Mouse (Mus musculus): Measurements from ENCODE around the gene Adh1. TPM values are rescaled to one million over a fixed set of nuclear protein-coding genes. Genes with fewer than 3 reads are reported as not detected.

Gene Adh1
- polyA plus RNA-seq, 1 experiment from 2014 or later, result 138 TPM

GRCm38 (mm10) chr3:138263154-138263930 is 2.6 kb downstream of the Adh1 start:
- H3K9ac ChIP-seq (ENCODE audit: low read depth, low read length), result no peak overlapping the region
- H3K27me3 ChIP-seq (ENCODE audit: control insufficient read depth, insufficient read depth, low read depth, low read length), result no peaks in the 10 kb centered on the region
- H3K4me1 ChIP-seq (ENCODE audit: control insufficient read depth, low read depth, low read length), result no peaks in the 10 kb centered on the region; the same call in 1 of the 2 replicates
- peak; percentile 50 for ATAC-seq (ENCODE audit: low read depth)
- 44% methylated on average over 5 of the region's 5 CpGs for WGBS (ENCODE audit: insufficient replicate concordance)
- no peak overlapping the region for H3K4me3 ChIP-seq (ENCODE audit: low read depth, low read length)
- no peak overlapping the region for H3K27ac ChIP-seq (ENCODE audit: low read length)
- H3K36me3 ChIP-seq (ENCODE audit: control insufficient read depth, insufficient read depth), result no peaks in the 10 kb centered on the region
- H3K4me2 ChIP-seq (ENCODE audit: low read depth, low read length), result no peak overlapping the region
- H3K9me3 ChIP-seq (replicated peaks; ENCODE audit: control insufficient read depth, low read length), result no peaks in the 10 kb centered on the region

DNA sequence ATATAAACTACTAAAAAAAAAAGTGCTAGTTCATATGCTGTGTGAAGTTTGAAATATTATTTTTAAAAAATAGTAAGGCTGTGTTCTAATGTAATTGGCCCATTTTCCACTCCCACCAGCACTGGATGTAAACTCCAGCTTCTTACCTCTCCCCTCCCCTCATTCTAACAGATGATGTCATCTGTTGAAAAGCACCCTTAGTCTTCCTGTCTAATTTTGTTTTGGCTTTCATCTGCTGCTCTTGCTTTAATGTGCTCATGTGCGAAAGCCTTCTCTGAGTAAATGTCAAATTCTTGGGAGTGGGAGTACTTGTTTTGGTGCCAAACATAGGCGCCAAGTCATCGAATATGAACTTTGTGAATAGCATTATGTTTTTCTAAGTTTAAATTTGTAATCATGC is 3.9 kb downstream of the Adh1 start:
- WGBS (ENCODE audit: insufficient replicate concordance), result 69% methylated on average over 3 of the region's 3 CpGs
- no peak overlapping the region for H3K4me2 ChIP-seq (ENCODE audit: low read depth, low read length)
- ATAC-seq (ENCODE audit: low read depth), result no peak
- H3K36me3 ChIP-seq (ENCODE audit: control insufficient read depth, insufficient read depth), result no peaks in the 10 kb centered on the region
- H3K9ac ChIP-seq (ENCODE audit: low read depth, low read length), result no peak overlapping the region
- H3K4me1 ChIP-seq (ENCODE audit: control insufficient read depth, low read depth, low read length), result no peaks in the 10 kb centered on the region; the same call in 1 of the 2 replicates
- no peak overlapping the region for H3K4me3 ChIP-seq (ENCODE audit: low read depth, low read length)
- no peaks in the 10 kb centered on the region for H3K27me3 ChIP-seq (ENCODE audit: control insufficient read depth, insufficient read depth, low read depth, low read length)
- no peak overlapping the region for H3K27ac ChIP-seq (ENCODE audit: low read length)
- no peaks in the 10 kb centered on the region for H3K9me3 ChIP-seq (replicated peaks; ENCODE audit: control insufficient read depth, low read length)

- peaks cover under 1% of the 10 kb centered on the region; the same call in 1 of the 2 replicates for H3K4me1 ChIP-seq (ENCODE audit: control insufficient read depth, low read depth, low read length)
- ATAC-seq (ENCODE audit: low read depth), result no peak
- no peaks in the 10 kb centered on the region for H3K36me3 ChIP-seq (ENCODE audit: control insufficient read depth, insufficient read depth)
- WGBS (ENCODE audit: insufficient replicate concordance), result 12% methylated on average over 1 of the region's 1 CpGs
- no peak overlapping the region for H3K9ac ChIP-seq (ENCODE audit: low read depth, low read length)
- H3K9me3 ChIP-seq (replicated peaks; ENCODE audit: control insufficient read depth, low read length), result no peaks in the 10 kb centered on the region
- H3K27me3 ChIP-seq (ENCODE audit: control insufficient read depth, insufficient read depth, low read depth, low read length), result no peaks in the 10 kb centered on the region
- no peak overlapping the region for H3K27ac ChIP-seq (ENCODE audit: low read length)
- H3K4me2 ChIP-seq (ENCODE audit: low read depth, low read length), result no peak overlapping the region
- H3K4me3 ChIP-seq (ENCODE audit: low read depth, low read length), result no peak overlapping the region
Measured at GRCm38 (mm10) chr3:138270507-138270906, 9.7 kb downstream of the Adh1 start.

- H3K9me3 ChIP-seq (replicated peaks; ENCODE audit: control insufficient read depth, low read length), result no peaks in the 10 kb centered on the region
- H3K4me1 ChIP-seq (ENCODE audit: control insufficient read depth, low read depth, low read length), result peaks cover 2% of the 10 kb centered on the region; the same call in 1 of the 2 replicates
- no peak overlapping the region for H3K27ac ChIP-seq (ENCODE audit: low read length)
- H3K4me3 ChIP-seq (ENCODE audit: low read depth, low read length), result no peak overlapping the region
- 53% methylated on average over 2 of the region's 2 CpGs for WGBS (ENCODE audit: insufficient replicate concordance)
- no peak overlapping the region for H3K4me2 ChIP-seq (ENCODE audit: low read depth, low read length)
- H3K9ac ChIP-seq (ENCODE audit: low read depth, low read length), result no peak overlapping the region
- H3K36me3 ChIP-seq (ENCODE audit: control insufficient read depth, insufficient read depth), result no peaks in the 10 kb centered on the region
- no peaks in the 10 kb centered on the region for H3K27me3 ChIP-seq (ENCODE audit: control insufficient read depth, insufficient read depth, low read depth, low read length)
- ATAC-seq (ENCODE audit: low read depth), result no peak
Measured at GRCm38 (mm10) chr3:138271297-138271696, 10.5 kb downstream of the Adh1 start.

DNA sequence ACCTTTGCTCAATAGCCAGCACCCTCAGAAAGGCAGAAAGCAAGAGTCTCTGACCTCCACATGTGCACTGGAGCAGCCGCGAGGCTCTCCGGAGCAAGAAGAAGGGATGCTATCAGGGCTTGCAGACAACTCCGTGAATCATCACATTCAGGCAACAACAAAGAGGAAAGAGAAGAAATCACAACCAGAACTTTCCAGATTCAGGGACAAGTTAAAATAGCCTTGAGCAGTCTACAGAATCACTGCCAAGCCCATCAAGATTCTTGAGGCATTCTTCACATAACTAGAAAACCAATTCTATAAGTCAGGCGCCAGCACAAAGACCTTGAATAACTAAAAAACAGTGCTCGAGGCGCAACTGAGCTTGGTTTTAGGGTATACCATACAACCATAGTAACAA is 12.3 kb downstream of the Adh1 start:
- Histone ChIP-seq H3K27me3 (ENCODE audit: control insufficient read depth, insufficient read depth, low read depth, low read length) (no peaks in the 10 kb centered on the region), H3K9ac (ENCODE audit: low read depth, low read length) (no peak overlapping the region), H3K27ac (ENCODE audit: low read length) (no peak overlapping the region), H3K4me3 (ENCODE audit: low read depth, low read length) (no peak overlapping the region), H3K36me3 (ENCODE audit: control insufficient read depth, insufficient read depth) (no peaks in the 10 kb centered on the region), H3K4me2 (ENCODE audit: low read depth, low read length) (no peak overlapping the region), H3K4me1 (ENCODE audit: control insufficient read depth, low read depth, low read length) (peaks cover 2% of the 10 kb centered on the region; the same call in 1 of the 2 replicates), H3K9me3 (replicated peaks; ENCODE audit: control insufficient read depth, low read length) (no peaks in the 10 kb centered on the region)
- no peak for ATAC-seq (ENCODE audit: low read depth)
- WGBS (ENCODE audit: insufficient replicate concordance), result 66% methylated on average over 7 of the region's 7 CpGs

DNA sequence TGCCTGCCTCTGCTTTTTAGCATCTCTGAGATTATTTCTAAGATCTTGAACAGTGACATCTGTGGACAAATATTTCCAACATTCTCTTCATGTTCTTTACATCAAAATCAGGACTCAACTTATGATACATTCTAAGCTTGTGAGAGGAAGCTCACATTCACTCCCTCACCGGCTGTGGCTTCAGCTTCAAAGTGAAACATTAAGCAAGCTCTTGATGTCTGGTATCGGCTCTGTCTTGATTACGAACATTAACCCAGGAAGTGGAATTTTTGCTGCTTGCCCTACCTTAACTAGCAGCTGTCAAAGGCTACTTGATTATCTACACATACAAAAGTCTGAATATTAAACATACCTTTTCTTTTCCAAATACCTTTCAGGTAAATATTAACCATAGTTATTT is 14.3 kb downstream of the Adh1 start:
- no peak overlapping the region for H3K4me3 ChIP-seq (ENCODE audit: low read depth, low read length)
- ATAC-seq (ENCODE audit: low read depth), result no peak
- no peaks in the 10 kb centered on the region for H3K36me3 ChIP-seq (ENCODE audit: control insufficient read depth, insufficient read depth)
- no peaks in the 10 kb centered on the region for H3K27me3 ChIP-seq (ENCODE audit: control insufficient read depth, insufficient read depth, low read depth, low read length)
- no peak overlapping the region for H3K9ac ChIP-seq (ENCODE audit: low read depth, low read length)
- no peak overlapping the region for H3K4me2 ChIP-seq (ENCODE audit: low read depth, low read length)
- peaks cover 2% of the 10 kb centered on the region; the same call in 1 of the 2 replicates for H3K4me1 ChIP-seq (ENCODE audit: control insufficient read depth, low read depth, low read length)
- 56% methylated on average over 3 of the region's 3 CpGs for WGBS (ENCODE audit: insufficient replicate concordance)
- H3K9me3 ChIP-seq (replicated peaks; ENCODE audit: control insufficient read depth, low read length), result no peaks in the 10 kb centered on the region
- H3K27ac ChIP-seq (ENCODE audit: low read length), result no peak overlapping the region

GRCm38 (mm10) chr3:138282556-138282955 is 21.8 kb downstream of the Adh1 start:
- no peak overlapping the region for H3K9ac ChIP-seq (ENCODE audit: low read depth, low read length)
- 72% methylated on average over 9 of the region's 9 CpGs for WGBS (ENCODE audit: insufficient replicate concordance)
- H3K27ac ChIP-seq (ENCODE audit: low read length), result no peak overlapping the region
- no peak overlapping the region for H3K4me3 ChIP-seq (ENCODE audit: low read depth, low read length)
- no peaks in the 10 kb centered on the region for H3K4me1 ChIP-seq (ENCODE audit: control insufficient read depth, low read depth, low read length)
- no peak overlapping the region for H3K4me2 ChIP-seq (ENCODE audit: low read depth, low read length)
- ATAC-seq (ENCODE audit: low read depth), result no peak
- H3K9me3 ChIP-seq (replicated peaks; ENCODE audit: control insufficient read depth, low read length), result no peaks in the 10 kb centered on the region
- no peaks in the 10 kb centered on the region for H3K27me3 ChIP-seq (ENCODE audit: control insufficient read depth, insufficient read depth, low read depth, low read length)
- H3K36me3 ChIP-seq (ENCODE audit: control insufficient read depth, insufficient read depth), result no peaks in the 10 kb centered on the region

DNA sequence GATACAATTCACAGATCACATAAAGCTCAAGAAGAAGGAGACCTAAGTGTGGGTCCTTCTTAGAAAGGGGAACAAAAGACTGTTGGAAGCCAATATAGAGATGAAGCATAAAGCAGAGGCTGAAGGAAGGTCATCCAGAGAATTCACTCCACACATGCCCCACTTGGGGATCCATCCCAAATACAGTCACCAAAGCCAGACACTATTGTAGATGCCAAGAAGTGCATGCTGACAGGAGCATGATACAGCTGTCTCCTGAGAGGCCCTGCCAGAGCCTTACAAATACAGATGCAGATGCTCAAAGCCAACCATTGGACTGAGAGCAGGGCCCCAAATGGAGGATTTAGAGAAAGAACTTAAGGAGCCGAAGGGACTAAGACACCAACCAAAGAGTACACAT is 23.0 kb downstream of the Adh1 start:
- Histone ChIP-seq H3K9ac (ENCODE audit: low read depth, low read length) (no peak overlapping the region), H3K27ac (ENCODE audit: low read length) (no peak overlapping the region), H3K4me2 (ENCODE audit: low read depth, low read length) (no peak overlapping the region), H3K4me3 (ENCODE audit: low read depth, low read length) (no peak overlapping the region), H3K36me3 (ENCODE audit: control insufficient read depth, insufficient read depth) (no peaks in the 10 kb centered on the region), H3K27me3 (ENCODE audit: control insufficient read depth, insufficient read depth, low read depth, low read length) (no peaks in the 10 kb centered on the region), H3K4me1 (ENCODE audit: control insufficient read depth, low read depth, low read length) (no peaks in the 10 kb centered on the region), H3K9me3 (replicated peaks; ENCODE audit: control insufficient read depth, low read length) (no peaks in the 10 kb centered on the region)
- ATAC-seq (ENCODE audit: low read depth), result no peak
- 62% methylated on average over 1 of the region's 1 CpGs for WGBS (ENCODE audit: insufficient replicate concordance)

GRCm38 (mm10) chr3:138285986-138286385 is 25.2 kb downstream of the Adh1 start:
- no peaks in the 10 kb centered on the region for H3K9me3 ChIP-seq (replicated peaks; ENCODE audit: control insufficient read depth, low read length)
- ATAC-seq (ENCODE audit: low read depth), result no peak
- no peaks in the 10 kb centered on the region for H3K27me3 ChIP-seq (ENCODE audit: control insufficient read depth, insufficient read depth, low read depth, low read length)
- no peak overlapping the region for H3K4me2 ChIP-seq (ENCODE audit: low read depth, low read length)
- H3K4me1 ChIP-seq (ENCODE audit: control insufficient read depth, low read depth, low read length), result no peaks in the 10 kb centered on the region
- no peak overlapping the region for H3K9ac ChIP-seq (ENCODE audit: low read depth, low read length)
- WGBS (ENCODE audit: insufficient replicate concordance), result 71% methylated on average over 7 of the region's 7 CpGs
- H3K27ac ChIP-seq (ENCODE audit: low read length), result no peak overlapping the region
- H3K4me3 ChIP-seq (ENCODE audit: low read depth, low read length), result no peak overlapping the region
- no peaks in the 10 kb centered on the region for H3K36me3 ChIP-seq (ENCODE audit: control insufficient read depth, insufficient read depth)
